Mouse (Mus musculus) liver, postnatal 0 days (tissue): ENCODE results near the gene Kyat1. TPM values are rescaled to one million over a fixed set of nuclear protein-coding genes. Genes with fewer than 3 reads are reported as not detected.

Experiments
- ATAC-seq: fragments of 200-750 bp; cut with Nextera tagmentation; 2 replicates; pipeline ENCODE4 v1.8.0; 2017; ENCODE audit warnings: mild to moderate bottlenecking, moderate library complexity
- DNase-seq: peaks from one replicate; pipeline ENCODE4 v3.0.0-alpha.2; 2016
- H3K27ac ChIP-seq: fragments of 300-500 bp; sonication (generic); 2 replicates; pipeline ENCODE4 v1.5.1; 2014; ENCODE audit warnings: antibody characterized with exemption, moderate library complexity, mild to moderate bottlenecking, low read depth
- H3K27me3 ChIP-seq: fragments of 300-500 bp; sonication (generic); 2 replicates; pipeline ENCODE4 v1.6.1; 2014; ENCODE audit warnings: low read length, control low read depth, mixed read lengths; ENCODE audit not compliant: insufficient read depth
- H3K36me3 ChIP-seq: fragments of 300-500 bp; sonication (generic); replicated peaks from 2 replicates; pipeline ENCODE4 v1.6.1; 2014; ENCODE audit warnings: mild to moderate bottlenecking, control low read depth, low read length, moderate library complexity, mixed read lengths; ENCODE audit not compliant: insufficient read depth
- H3K4me1 ChIP-seq: fragments of 300-500 bp; sonication (generic); 2 replicates; pipeline ENCODE4 v1.6.1; 2014; ENCODE audit warnings: antibody characterized with exemption, mild to moderate bottlenecking, control low read depth; ENCODE audit not compliant: insufficient read depth
- H3K4me2 ChIP-seq: fragments of 300-500 bp; sonication (generic); 2 replicates; pipeline ENCODE4 v1.6.1; 2014; ENCODE audit warnings: low read depth, mild to moderate bottlenecking, low read length, moderate library complexity, mixed read lengths
- H3K4me3 ChIP-seq: fragments of 300-500 bp; sonication (generic); 2 replicates; pipeline ENCODE4 v1.5.1; 2014; ENCODE audit warnings: low read depth, low read length
- H3K9ac ChIP-seq: fragments of 300-500 bp; sonication (generic); replicated peaks from 2 replicates; pipeline ENCODE4 v1.6.1; 2014; ENCODE audit warnings: mild to moderate bottlenecking, moderate library complexity
- H3K9me3 ChIP-seq: fragments of 300-500 bp; sonication (generic); 2 replicates; pipeline ENCODE4 v1.6.1; 2016; ENCODE audit warnings: mild to moderate bottlenecking, control low read depth, low read length, mixed read lengths
- CTCF ChIP-seq: sonication (generic); IDR thresholded peaks from 2 replicates; pipeline ENCODE4 v1.5.1; 2016; ENCODE audit warnings: antibody characterized with exemption, low read depth
- EP300 ChIP-seq: IDR thresholded peaks from 2 replicates; pipeline ENCODE4 v1.6.1; 2016; ENCODE audit warnings: antibody characterized with exemption, low read depth, mild to moderate bottlenecking
- WGBS: fragments of 180-500 bp; shearing (Covaris S2); extraction: QIAGEN DNeasy Blood & Tissue Kit; methylation state at CpG from one replicate; pipeline ENCODE4 v1.1.7; 2014; ENCODE audit not compliant: insufficient replicate concordance; 5-methylcytosine and 5-hydroxymethylcytosine counted together
- polyA plus RNA-seq: library from polyadenylated mRNA; unstranded; fragments of >200 nt; fragmentation: Nextera tagmentation; extraction: Ambion mirVana; gene quantifications from 2 replicates; pipeline ENCODE4 v1.2.1, GENCODE M21; 2015

Kyat1 gene
- polyA plus RNA-seq, 1 experiment from 2014 or later, result 32.3 TPM

GRCm38 (mm10) chr2:30240267-30240666, 34.6 kb upstream of the Kyat1 start, which contains the start of gene Gm28035:
TSS of gene Gm28035 (plus strand) at chr2:30240567.
- Histone ChIP-seq H3K36me3 (peaks cover 36% of the 10 kb centered on the region), H3K4me3 (peak within 1 kb of the TSS; percentile 94), H3K27ac (peak within 1 kb of the TSS; percentile 87), H3K27me3 (no peaks in the 10 kb centered on the region), H3K4me1 (peaks cover 64% of the 10 kb centered on the region), H3K4me2 (peak within 1 kb of the TSS; percentile 88), H3K9me3 (no peaks in the 10 kb centered on the region), H3K9ac (peak within 1 kb of the TSS; percentile 97)
- DNase-seq (no peak), ATAC-seq (no peak)
- 55% methylated on average over 2 of the region's 2 CpGs for WGBS
- TF ChIP-seq EP300 (no peak), CTCF (no peak)

GRCm38 (mm10) chr2:30239777-30240176, 34.1 kb upstream of the Kyat1 start:
- no peaks in the 10 kb centered on the region for H3K9me3 ChIP-seq
- no peaks in the 10 kb centered on the region for H3K27me3 ChIP-seq
- peaks cover 36% of the 10 kb centered on the region for H3K36me3 ChIP-seq
- H3K4me1 ChIP-seq, result peaks cover 59% of the 10 kb centered on the region
- H3K27ac ChIP-seq, result peak overlapping the region; percentile 87
- ATAC-seq (peak; percentile 22), DNase-seq (peak; percentile 66)
- H3K9ac ChIP-seq, result peak overlapping the region; percentile 97
- peak overlapping the region; percentile 94 for H3K4me3 ChIP-seq
- peak overlapping the region; percentile 88 for H3K4me2 ChIP-seq
- TF ChIP-seq EP300 (no peak), CTCF (no peak)
- WGBS, result 41% methylated on average over 4 of the region's 4 CpGs

- WGBS, result 58% methylated on average over 3 of the region's 3 CpGs
- peak overlapping the region; percentile 97 for H3K9ac ChIP-seq
- peaks cover 55% of the 10 kb centered on the region for H3K4me1 ChIP-seq
- H3K4me3 ChIP-seq, result peak overlapping the region; percentile 94
- H3K27me3 ChIP-seq, result no peaks in the 10 kb centered on the region
- H3K9me3 ChIP-seq, result no peaks in the 10 kb centered on the region
- no peak for ATAC-seq
- TF ChIP-seq EP300, result no peak
- no peak for TF ChIP-seq CTCF
- H3K36me3 ChIP-seq, result peaks cover 31% of the 10 kb centered on the region
- H3K27ac ChIP-seq, result peak overlapping the region; percentile 87
- H3K4me2 ChIP-seq, result peak overlapping the region; percentile 88
- DNase-seq, result no peak
Observed at GRCm38 (mm10) chr2:30238906-30239465, 33.3 kb upstream of the Kyat1 start.

- ATAC-seq (peak; percentile 63), DNase-seq (no peak)
- H3K4me1 ChIP-seq, result peaks cover 48% of the 10 kb centered on the region
Observed at GRCm38 (mm10) chr2:30237881-30238280, 32.2 kb upstream of the Kyat1 start.

GRCm38 (mm10) chr2:30237199-30237880, 31.7 kb upstream of the Kyat1 start, which contains the start of gene Lrrc8a:
TSS of gene Lrrc8a (plus strand) at chr2:30237715.
- Histone ChIP-seq H3K4me2 (peak within 1 kb of the TSS; percentile 88), H3K4me1 (peaks cover 43% of the 10 kb centered on the region), H3K9me3 (no peaks in the 10 kb centered on the region), H3K27me3 (no peaks in the 10 kb centered on the region), H3K36me3 (peaks cover 20% of the 10 kb centered on the region), H3K9ac (peak within 1 kb of the TSS; percentile 97), H3K27ac (peak within 1 kb of the TSS; percentile 87), H3K4me3 (peak within 1 kb of the TSS; percentile 94)
- 1% methylated on average over 66 of the region's 67 CpGs for WGBS
- ATAC-seq, result peak; percentile 92
- TF ChIP-seq CTCF (peak; percentile 67), EP300 (peak; percentile 69; the same call in 1 of the 2 replicates)
- peak; percentile 100 for DNase-seq

More at GRCm38 (mm10) chr2:30237881-30238280, 32.2 kb upstream of the Kyat1 start:
- 0% methylated on average over 39 of the region's 42 CpGs for WGBS
- H3K4me2 ChIP-seq, result peak overlapping the region; percentile 88
- peak overlapping the region; percentile 97 for H3K9ac ChIP-seq
- no peak for TF ChIP-seq CTCF
- TF ChIP-seq EP300, result no peak
- peak overlapping the region; percentile 94 for H3K4me3 ChIP-seq
- H3K36me3 ChIP-seq, result peaks cover 21% of the 10 kb centered on the region
- no peaks in the 10 kb centered on the region for H3K9me3 ChIP-seq
- no peaks in the 10 kb centered on the region for H3K27me3 ChIP-seq
- H3K27ac ChIP-seq, result peak overlapping the region; percentile 87

GRCm38 (mm10) chr2:30236426-30237198, 31.0 kb upstream of the Kyat1 start:
- H3K4me2 ChIP-seq, result peak overlapping the region; percentile 88
- H3K4me1 ChIP-seq, result peaks cover 38% of the 10 kb centered on the region
- H3K27ac ChIP-seq, result peak overlapping the region; percentile 87
- DNase-seq, result no peak
- H3K9ac ChIP-seq, result peak overlapping the region; percentile 97
- WGBS, result 2% methylated on average over 18 of the region's 18 CpGs
- ATAC-seq, result no peak
- no peaks in the 10 kb centered on the region for H3K27me3 ChIP-seq
- peaks cover 15% of the 10 kb centered on the region for H3K36me3 ChIP-seq
- H3K9me3 ChIP-seq, result no peaks in the 10 kb centered on the region
- TF ChIP-seq EP300 (no peak), CTCF (no peak)
- H3K4me3 ChIP-seq, result peak overlapping the region; percentile 94
